Mouse (Mus musculus): ENCODE data around the gene Rabgap1l. TPM values are rescaled to one million over a fixed set of nuclear protein-coding genes. Genes with fewer than 3 reads are reported as not detected.
"Not testable (repeated sequence)": the region's sequence is repeated elsewhere in the genome, so short reads cannot be mapped to it uniquely, and the experiment has no call there.

Gene Rabgap1l
- total RNA-seq, 2 experiments from 2014 or later = 215 to 218 TPM

DNA sequence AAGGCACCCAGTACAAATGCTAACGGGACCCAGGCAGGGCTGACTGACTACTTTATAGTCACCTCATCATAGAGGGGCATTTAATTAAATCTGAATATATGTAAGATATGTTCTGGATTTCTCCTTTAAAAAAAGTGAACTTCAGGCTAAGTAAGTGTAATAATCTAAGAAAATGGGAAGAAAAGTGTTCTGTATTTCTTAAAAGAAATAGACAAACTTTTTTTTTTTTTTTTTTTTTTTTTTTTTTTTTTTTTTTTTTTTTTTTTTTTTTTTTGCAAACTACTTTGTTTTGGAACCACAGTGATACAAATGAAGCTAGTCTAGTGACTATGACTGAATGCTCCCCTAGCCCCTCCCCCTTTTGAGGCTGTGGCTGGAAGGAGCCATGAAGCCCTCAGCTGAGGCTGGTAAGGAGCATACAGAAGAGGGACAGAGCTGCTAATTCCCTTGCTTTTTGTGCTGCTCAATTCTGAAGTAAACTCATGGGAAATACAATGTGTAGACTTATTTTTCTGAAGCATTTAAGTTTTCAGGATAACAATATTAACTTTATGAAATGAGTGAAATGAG, 273.0 kb downstream of the Rabgap1l start:
- no peak for DNase-seq (ENCODE audit: low spot score in 2 of 2)

GRCm38 (mm10) chr1:160518552-160518951, 274.5 kb downstream of the Rabgap1l start:
- DNase-seq (ENCODE audit: low spot score in 2 of 2) = no peak

DNA sequence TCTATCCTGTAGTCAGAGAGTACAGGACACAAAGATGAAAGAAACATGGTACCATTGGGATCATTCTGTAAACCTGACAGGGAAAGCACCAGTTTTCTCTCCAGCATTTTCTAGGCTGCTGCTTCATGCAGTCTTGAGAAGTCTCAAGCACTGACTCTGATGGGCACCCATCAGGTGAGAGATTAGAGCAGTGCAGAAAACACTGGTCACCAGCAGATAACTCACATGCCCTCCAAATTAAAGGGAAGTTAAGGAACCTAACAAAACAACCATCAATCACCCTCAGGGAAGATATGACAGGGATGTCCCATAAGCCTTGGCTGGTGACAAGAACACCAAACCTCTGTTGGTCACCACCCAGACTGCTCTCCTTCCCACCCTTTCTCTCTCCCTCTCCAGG, 285.2 kb downstream of the Rabgap1l start:
- no peak for DNase-seq (ENCODE audit: low spot score in 2 of 2)

- no peak for DNase-seq (ENCODE audit: low spot score in 2 of 2)
Measured at GRCm38 (mm10) chr1:160496906-160497577, 296.0 kb downstream of the Rabgap1l start.

DNA sequence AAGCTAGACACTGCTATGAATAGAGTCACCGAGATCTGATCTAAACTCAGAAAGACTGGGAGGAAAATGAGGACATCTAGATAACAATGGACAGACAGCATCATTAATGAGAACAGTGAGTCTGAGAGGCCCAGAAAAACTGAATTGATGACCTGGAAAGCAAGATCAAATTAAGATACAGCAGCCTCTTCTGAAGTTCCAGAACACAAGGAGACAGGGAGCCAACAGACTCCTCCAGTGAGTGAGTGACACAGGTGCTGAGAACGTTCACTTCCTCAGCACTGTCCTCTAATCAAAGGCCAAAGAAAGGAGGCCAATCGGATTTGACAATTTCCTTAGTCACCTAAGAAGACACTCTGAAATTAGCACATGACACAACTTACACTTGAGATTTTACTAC, 307.3 kb downstream of the Rabgap1l start:
- DNase-seq (ENCODE audit: low spot score in 2 of 2) = no peak

DNA sequence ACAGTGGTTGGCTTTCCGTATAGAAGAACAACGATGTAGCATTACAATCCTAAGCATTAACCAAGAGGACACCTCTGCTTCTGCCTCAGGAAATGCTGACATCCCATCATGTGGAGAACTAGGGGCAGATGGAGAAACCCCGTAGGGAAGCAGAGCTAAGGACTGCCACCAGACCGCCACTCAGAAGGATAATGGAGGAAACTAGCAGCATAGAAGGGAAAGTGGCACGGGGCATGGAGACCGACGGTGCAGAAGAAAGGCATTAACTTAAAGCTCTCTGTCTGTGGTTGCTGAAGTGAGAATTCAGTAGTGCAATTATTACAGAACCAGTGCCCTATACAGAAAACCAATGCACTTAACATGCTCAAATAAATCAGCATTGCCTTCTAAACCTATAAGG, 308.0 kb downstream of the Rabgap1l start:
- no peak for DNase-seq (ENCODE audit: low spot score in 2 of 2)

DNA sequence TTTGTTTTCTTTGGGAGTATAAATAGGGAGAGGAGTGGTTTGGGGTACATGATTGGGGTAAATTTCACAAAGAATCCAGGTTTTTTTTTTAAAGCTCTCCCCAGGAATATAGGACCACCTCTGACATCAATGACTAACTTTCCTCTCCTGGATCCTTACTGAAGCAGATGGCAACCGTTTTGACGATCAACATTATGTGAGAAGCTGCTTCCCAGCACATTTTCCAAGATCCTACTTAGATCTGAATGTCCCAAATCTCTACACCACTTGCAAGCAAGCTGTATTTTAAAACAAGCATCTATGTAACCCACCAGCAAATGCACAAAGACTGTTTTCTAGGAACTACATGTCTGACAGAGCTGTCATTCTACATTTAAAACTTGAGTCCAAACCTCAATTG, 311.4 kb downstream of the Rabgap1l start:
- DNase-seq (ENCODE audit: low spot score in 2 of 2) = peak in 1 of 2 experiments; percentile 11

GRCm38 (mm10) chr1:160467443-160467842, 325.6 kb downstream of the Rabgap1l start:
- no peak for DNase-seq (ENCODE audit: low spot score in 2 of 2)

DNA sequence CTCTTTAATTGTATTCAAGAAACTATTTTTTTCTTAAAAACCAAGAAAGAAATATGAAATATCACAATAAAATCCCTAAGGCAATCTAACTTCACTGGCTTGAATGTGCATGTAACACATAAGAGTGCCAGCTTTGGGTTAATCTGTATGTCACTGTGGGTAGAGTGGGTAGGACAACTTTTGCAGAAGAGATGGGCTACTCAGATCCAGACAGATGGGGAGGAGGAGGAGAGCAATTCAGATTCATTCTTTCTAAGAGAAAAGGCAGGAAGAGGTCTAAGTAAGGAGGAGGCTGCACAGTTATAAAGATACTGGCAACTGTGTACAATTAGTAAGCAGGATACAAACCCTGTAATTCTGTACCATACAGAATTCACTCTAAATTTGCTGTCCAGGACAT, 327.8 kb downstream of the Rabgap1l start:
- no peak for DNase-seq (ENCODE audit: low spot score in 2 of 2)

DNA sequence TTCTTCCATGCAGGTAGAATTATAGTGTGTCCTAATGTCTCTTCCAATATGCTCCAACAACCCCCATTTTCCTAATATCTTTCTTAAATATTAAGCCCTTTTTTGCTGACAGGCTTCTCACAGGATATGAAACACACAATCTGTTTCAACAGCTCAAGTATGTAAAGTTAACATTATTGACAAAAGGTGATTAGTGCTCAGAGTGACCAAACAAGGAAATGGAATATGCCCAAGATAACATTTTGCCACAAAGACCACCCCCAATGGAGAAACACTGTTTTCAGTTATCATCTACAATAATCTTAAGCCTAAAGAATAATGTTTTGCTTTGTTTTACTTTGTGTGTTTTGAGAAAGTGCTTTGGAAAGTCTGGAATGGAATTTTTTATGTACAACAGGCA, 328.9 kb downstream of the Rabgap1l start:
- DNase-seq (ENCODE audit: low spot score in 2 of 2) = no peak

DNA sequence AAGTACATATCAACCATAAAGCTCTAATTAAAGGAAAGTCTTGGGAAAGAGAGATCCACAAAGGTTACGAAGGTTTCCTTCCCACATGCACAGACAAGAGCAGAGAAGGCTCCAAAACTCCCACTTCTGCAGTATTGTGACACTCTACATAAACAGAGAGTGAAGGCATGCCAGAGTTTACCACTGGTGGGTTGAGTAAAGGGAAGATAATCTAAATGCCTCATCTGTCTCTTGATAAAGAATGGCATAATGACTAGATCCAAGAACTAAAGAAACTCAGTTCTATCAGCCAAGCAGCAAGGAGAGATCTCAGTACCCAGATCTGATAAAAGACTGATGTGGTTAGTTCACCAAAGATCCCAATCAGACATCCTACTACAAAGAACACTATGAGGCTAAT, 332.7 kb downstream of the Rabgap1l start:
- DNase-seq (ENCODE audit: low spot score in 2 of 2) = no peak

GRCm38 (mm10) chr1:160451663-160452062, 341.3 kb downstream of the Rabgap1l start:
- no peak for DNase-seq (ENCODE audit: low spot score in 2 of 2)

GRCm38 (mm10) chr1:160448681-160449080, 344.3 kb downstream of the Rabgap1l start:
- DNase-seq (ENCODE audit: low spot score in 2 of 2) = no peak

- no peak for DNase-seq (ENCODE audit: low spot score in 2 of 2)
Measured at GRCm38 (mm10) chr1:160446823-160447222, 346.2 kb downstream of the Rabgap1l start.

GRCm38 (mm10) chr1:160443506-160443905, 349.5 kb downstream of the Rabgap1l start:
- DNase-seq (ENCODE audit: low spot score in 2 of 2) = no peak

- no peak for DNase-seq (ENCODE audit: low spot score in 2 of 2)
Measured at GRCm38 (mm10) chr1:160441679-160442078, 351.3 kb downstream of the Rabgap1l start.

DNA sequence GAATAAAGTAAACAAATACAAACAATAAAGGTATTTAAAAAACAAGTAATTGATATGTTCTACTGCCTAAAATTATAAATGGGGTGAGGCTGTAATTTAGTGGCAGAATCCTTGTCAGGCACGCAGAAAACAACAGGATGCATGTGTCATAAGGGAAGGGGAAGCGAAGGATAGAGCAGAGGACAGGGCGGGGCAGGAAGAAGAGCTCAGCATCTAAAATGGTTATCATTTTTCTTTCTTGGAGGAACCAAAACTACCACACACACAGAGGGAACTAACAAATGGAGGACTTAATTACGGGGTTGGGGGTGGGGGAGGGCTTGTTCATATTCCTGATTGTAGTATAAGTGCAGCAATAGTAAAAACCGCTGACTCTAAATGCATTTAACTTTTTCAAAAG, 351.9 kb downstream of the Rabgap1l start:
- no peak for DNase-seq (ENCODE audit: low spot score in 2 of 2)

DNA sequence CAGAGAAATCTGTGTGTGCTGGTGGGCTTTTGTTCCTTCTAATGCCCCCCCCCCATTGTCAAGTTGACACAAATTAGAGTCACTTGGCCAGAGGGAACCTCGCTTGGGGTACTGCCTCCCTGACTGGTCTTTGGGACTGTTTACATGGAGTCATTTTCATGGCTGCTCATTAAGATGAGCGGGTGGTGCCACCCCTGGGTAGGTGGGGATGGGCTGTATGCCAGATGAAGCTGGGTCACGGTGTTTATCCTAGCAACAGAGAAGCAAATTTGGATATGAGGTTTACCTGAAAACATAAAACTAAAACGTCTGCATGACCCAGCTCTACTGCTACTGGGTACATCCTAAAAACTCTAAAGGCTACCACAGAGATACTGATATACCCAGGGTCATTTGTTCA, 354.2 kb downstream of the Rabgap1l start:
- no peak for DNase-seq (ENCODE audit: low spot score in 2 of 2)

DNA sequence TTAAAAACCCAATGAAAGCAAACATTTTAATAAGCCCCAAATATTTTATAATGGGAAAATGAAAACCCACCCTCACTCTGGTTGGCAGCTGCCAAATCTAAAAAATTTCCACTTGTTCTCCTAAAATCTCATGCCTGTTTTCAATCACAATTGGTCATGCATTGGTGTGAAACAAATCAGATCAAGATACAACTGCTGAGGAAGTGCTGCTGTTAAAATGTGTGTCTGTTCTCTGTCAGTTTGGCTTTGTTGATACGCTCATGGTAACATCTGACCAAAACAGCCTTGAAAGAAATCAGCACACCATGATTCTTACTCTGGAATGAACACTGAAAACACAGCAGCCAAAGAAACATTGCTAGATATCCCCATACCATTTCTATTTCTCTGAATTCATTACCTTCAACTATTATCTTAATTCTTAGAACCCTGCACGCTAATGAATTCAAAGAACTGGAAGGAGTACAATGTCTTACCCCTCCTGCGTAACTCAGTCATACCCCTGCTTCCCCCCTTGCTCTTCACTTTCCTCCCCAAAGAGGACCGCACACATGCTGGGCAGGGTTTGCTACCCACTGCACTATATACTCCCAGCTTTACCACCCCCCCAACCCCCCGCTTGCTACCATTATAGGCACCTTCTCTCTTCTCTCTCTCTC, 375.7 kb downstream of the Rabgap1l start:
- no peak for DNase-seq (ENCODE audit: low spot score in 2 of 2)

DNA sequence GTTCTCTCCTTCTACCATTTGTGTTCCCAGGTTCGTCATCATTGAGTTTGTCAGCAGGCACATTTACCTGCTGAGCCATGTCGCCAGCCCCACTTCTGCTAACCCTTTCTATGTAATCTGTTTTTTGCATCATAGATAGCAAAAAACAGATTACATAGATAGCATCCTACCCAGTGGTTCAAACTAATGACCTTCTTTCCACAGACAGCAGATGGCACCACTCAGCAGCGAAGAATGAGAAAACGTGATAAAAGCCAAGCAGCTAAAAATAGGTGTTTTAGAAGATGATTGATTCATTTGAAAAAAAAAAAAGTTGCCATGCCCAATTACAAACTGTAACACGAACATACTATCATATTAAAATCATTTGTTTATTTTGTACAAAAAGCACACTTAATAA, 382.2 kb downstream of the Rabgap1l start:
- DNase-seq (ENCODE audit: low spot score in 2 of 2) = peak in 1 of 2 experiments; percentile 42

GRCm38 (mm10) chr1:160409689-160410088, 383.3 kb downstream of the Rabgap1l start:
- DNase-seq (ENCODE audit: low spot score in 2 of 2) = not testable (repeated sequence)

DNA sequence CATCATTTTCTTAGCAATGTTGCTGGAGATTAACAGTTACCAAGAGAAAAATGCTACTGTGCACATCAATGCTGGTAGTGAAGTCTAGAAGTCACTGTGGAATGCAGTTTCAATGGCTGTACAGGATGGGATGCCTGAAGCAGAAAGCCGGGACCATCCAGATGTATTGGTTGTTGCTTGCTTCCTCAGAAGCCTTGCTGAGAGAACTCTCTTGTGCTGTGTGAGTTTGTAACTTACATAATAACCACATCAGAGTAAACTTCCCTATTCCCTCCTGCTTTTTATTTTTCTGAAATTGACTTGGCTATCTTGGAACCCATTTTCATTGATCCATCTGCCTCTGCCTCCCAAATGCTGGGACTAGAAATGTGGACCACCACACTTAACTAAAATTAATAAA, 383.9 kb downstream of the Rabgap1l start:
- DNase-seq (ENCODE audit: low spot score in 2 of 2) = no peak
